Mouse (Mus musculus) myocyte (in vitro differentiated cells): ENCODE data around the gene Tnip1.

Source experiments
- MYOD1 ChIP-seq, 3 experiments: IDR thresholded peaks; one replicate each; pipeline ENCODE4 v1.6.1; 2011; ENCODE audit warnings: control low read depth in 2 of 3, low read depth in 2 of 3, mild to moderate bottlenecking in 2 of 3, moderate library complexity in 1 of 3; ENCODE audit not compliant: insufficient read length in 2 of 3, control insufficient read depth in 1 of 3
- POLR2A ChIP-seq: IDR thresholded peaks from one replicate; pipeline ENCODE4 v1.6.1; 2011; ENCODE audit warnings: low read depth, mild to moderate bottlenecking, control low read depth, moderate library complexity; ENCODE audit not compliant: insufficient read length
- POLR2AphosphoS2 ChIP-seq: IDR thresholded peaks from one replicate; pipeline ENCODE4 v1.6.1; 2011; ENCODE audit warnings: low read depth, control low read depth; ENCODE audit not compliant: insufficient read length
- TCF12 ChIP-seq: IDR thresholded peaks from one replicate; pipeline ENCODE4 v1.6.1; 2011; ENCODE audit warnings: mild to moderate bottlenecking, control low read depth; ENCODE audit not compliant: poor library complexity, insufficient read depth, severe bottlenecking

DNA sequence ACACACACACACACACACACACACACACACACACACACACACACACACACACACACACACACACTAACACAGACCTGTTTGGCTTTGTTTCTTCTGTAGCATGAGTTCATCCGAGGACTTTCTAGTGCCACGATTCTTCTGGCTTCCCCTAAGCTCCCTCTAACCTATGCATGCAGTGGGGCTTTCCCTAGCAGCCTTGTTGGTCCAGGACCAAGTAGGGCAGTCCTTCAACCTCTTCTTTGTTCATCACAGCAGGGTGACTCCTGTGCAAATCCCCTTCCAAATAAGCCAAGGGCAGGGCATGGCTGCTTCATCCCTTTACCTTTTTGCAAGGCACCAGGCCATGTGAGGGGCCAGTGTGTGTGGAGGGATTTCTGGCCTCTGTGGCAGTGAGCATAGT lies 36.0 kb upstream of the Tnip1 start:
- TF ChIP-seq POLR2AphosphoS2: no peak
- TF ChIP-seq POLR2A: no peak
- TF ChIP-seq TCF12: no peak
- no peak for TF ChIP-seq MYOD1 (IDR thresholded peaks at IDR 0.05; ENCODE audit: control insufficient read depth in 1 of 3, insufficient read length in 2 of 3, low read depth in 2 of 3)
